Mouse (Mus musculus) embryonic fibroblast, embryonic 13.5 days (primary cell): ENCODE data around the gene Tmem184b.

Experiments used
- CTCF ChIP-seq: IDR thresholded peaks from 2 replicates; pipeline ENCODE4 v1.5.1; 2011; ENCODE audit warnings: mild to moderate bottlenecking, control low read depth, low read length, moderate library complexity, borderline replicate concordance; ENCODE audit not compliant: insufficient read depth
- POLR2A ChIP-seq: IDR thresholded peaks from 2 replicates; pipeline ENCODE4 v1.6.1; 2011; ENCODE audit warnings: low read depth, mild to moderate bottlenecking, control low read depth, low read length, moderate library complexity

DNA sequence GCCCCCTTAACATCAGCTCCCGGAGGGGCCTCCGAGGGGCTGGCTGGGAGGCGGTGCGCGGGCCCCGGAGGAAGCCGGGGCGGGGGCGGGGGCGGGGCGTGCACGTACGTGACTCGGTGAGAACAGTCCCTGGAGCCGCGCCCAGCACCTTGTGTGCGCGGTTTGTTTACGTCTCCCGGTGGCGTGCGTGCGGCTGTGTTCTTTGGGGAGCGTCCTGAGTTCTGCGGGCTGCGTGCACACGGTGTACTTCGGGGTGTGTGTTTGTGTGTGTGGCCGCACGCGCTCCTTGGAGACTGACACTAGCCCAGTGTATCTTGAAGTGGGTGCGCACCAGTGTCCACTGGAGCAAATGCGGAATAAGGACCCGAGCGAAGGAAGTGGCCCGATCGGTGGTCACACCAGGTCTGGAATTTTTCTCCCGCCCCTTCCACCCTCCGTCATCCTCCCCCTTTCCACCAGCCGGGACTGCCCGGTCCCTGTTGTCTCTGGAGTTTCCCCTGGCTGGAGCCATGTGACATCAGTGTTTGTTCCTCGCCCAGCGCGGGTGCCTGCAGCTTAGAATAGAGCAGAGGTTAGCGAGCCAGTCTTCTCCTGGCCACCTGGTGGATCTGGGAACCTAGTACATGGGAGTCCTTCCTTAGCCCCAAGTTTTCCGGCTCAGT is 55.4 kb downstream of the Tmem184b start:
- TF ChIP-seq POLR2A, result no peak
- TF ChIP-seq CTCF, result no peak
